Mouse (Mus musculus): ENCODE data around the gene Triobp. TPM values are rescaled to one million over a fixed set of nuclear protein-coding genes. Genes with fewer than 3 reads are reported as not detected.

Gene Triobp
- polyA plus RNA-seq, 1 experiment from 2014 or later = 47.9 TPM

DNA sequence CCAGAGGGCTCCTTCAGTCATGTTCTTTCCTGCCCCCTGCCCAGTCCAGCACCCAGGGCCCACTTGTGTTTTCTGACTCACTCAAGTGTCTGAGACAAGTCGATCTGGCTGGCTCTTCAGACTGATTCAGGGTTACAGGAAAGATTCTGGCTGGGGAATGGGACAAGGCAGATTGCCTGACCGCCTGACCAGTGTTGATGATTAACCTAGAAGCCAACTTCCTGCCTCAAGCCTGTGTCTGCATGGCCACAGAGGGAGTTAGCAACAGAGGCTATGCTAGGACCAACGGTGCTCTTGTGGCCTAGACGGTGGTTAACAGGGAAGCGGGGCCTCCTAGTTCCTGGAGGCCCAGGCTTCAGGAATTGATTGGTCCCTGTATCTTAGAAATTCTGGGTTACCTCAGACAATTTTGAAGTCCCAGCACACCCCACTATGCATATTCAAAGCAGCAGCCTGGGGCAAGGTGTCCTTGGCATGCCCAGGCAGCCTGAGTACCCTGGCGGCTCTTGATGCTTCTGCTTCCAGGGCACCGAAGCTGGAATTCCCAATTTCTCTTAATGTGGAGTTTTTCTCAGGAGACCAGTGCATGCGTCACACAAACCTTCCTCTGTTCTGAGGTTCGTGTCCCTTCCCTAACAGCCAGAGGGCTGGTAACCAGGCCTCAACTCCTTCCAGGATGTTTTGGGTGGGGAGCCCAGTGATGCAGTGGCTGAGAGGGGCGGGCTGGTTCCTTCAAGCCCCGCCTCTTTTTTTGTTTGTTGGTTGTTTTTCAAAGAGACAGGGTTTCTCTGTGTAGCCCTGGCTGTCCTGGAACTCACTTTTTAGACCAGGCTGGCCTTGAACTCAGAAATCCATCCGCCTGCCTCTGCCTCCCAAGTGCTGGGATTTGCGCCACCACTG, 104.2 kb downstream of the Triobp start:
- Histone ChIP-seq H3K27me3 (ENCODE audit: control insufficient read depth, insufficient read depth, low read length) (no peaks in the 10 kb centered on the region), H3K9me3 (ENCODE audit: control insufficient read depth, low read length) (no peaks in the 10 kb centered on the region), H3K36me3 (ENCODE audit: control insufficient read depth, insufficient read depth, low read length) (peaks cover 25% of the 10 kb centered on the region), H3K4me1 (ENCODE audit: control insufficient read depth, insufficient read depth, low read length) (no peaks in the 10 kb centered on the region), H3K27ac (replicated peaks; ENCODE audit: low read depth, low read length) (no peak overlapping the region), H3K4me2 (ENCODE audit: low read depth, severe bottlenecking) (no peak overlapping the region), H3K9ac (ENCODE audit: low read length) (no peak overlapping the region; the same call in 1 of the 2 replicates), H3K4me3 (ENCODE audit: low read depth, low read length) (no peak overlapping the region)
- ATAC-seq (ENCODE audit: insufficient number of reproducible peaks, low FRiP score, low TSS enrichment, low read depth) (no peak), DNase-seq (ENCODE audit: low spot score) (no peak)
- 77% methylated on average over 13 of the region's 13 CpGs for WGBS

DNA sequence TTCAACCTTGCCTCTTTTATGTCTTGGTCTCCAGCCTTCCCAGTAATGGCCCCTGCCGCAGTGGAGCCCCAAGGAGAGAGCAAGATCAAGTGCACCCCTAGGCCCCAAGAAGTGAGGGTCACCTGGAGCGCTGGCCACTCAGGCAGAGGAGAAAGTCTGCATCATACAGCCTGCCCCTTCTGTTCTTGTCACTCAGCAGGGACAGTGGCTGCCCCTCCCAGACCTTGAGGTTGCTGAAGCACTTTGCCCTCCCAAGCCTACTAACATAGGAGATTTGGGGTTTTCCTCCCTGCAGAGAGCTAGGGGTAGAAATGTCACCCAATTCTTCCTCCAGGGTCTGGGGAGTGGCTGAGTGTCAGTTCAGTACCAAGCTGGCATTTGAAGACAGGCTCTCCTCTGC, 104.8 kb downstream of the Triobp start:
- Histone ChIP-seq H3K9me3 (ENCODE audit: control insufficient read depth, low read length) (no peaks in the 10 kb centered on the region), H3K27me3 (ENCODE audit: control insufficient read depth, insufficient read depth, low read length) (no peaks in the 10 kb centered on the region), H3K4me1 (ENCODE audit: control insufficient read depth, insufficient read depth, low read length) (no peaks in the 10 kb centered on the region), H3K4me3 (ENCODE audit: low read depth, low read length) (no peak overlapping the region), H3K4me2 (ENCODE audit: low read depth, severe bottlenecking) (no peak overlapping the region), H3K27ac (replicated peaks; ENCODE audit: low read depth, low read length) (no peak overlapping the region), H3K36me3 (ENCODE audit: control insufficient read depth, insufficient read depth, low read length) (peaks cover 25% of the 10 kb centered on the region), H3K9ac (ENCODE audit: low read length) (no peak overlapping the region)
- ATAC-seq (ENCODE audit: insufficient number of reproducible peaks, low FRiP score, low TSS enrichment, low read depth) = no peak
- DNase-seq (ENCODE audit: low spot score) = no peak
- WGBS = 74% methylated on average over 2 of the region's 2 CpGs

Small RNA genes within 50 kb of the gene (microRNA-seq; reads per million reads assigned to microRNA genes)
- gene Mir6956 = 1.5 reads per million

Other genes with a start within 250 kb of the Triobp start
- not detected in 2 replicates for gene Elfn2, start 229.0 kb upstream of the Triobp start, polyA plus RNA-seq (2014; fragmentation: Nextera tagmentation; extraction: Ambion mirVana)
- gene Mfng, start 174.2 kb upstream of the Triobp start, polyA plus RNA-seq (2014; fragmentation: Nextera tagmentation; extraction: Ambion mirVana) = 5.3 and 7.5 TPM in 2 replicates
- 3.4 and 3.5 TPM in 2 replicates for gene Card10, start 144.7 kb upstream of the Triobp start, polyA plus RNA-seq (2014; fragmentation: Nextera tagmentation; extraction: Ambion mirVana)
- 11.2 and 12.6 TPM in 2 replicates for gene Cdc42ep1, start 105.1 kb upstream of the Triobp start, polyA plus RNA-seq (2014; fragmentation: Nextera tagmentation; extraction: Ambion mirVana)
- gene Lgals2, start 92.2 kb upstream of the Triobp start, polyA plus RNA-seq (2014; fragmentation: Nextera tagmentation; extraction: Ambion mirVana) = not detected in 2 replicates
- gene Gga1, start 70.5 kb upstream of the Triobp start, polyA plus RNA-seq (2014; fragmentation: Nextera tagmentation; extraction: Ambion mirVana) = 30.9 and 32.7 TPM in 2 replicates
- gene Gm49510, start 48.1 kb upstream of the Triobp start, polyA plus RNA-seq (2014; fragmentation: Nextera tagmentation; extraction: Ambion mirVana) = 0.92 and 1.0 TPM in 2 replicates
- 45.0 and 50.9 TPM in 2 replicates for gene Sh3bp1, start 48.0 kb upstream of the Triobp start, polyA plus RNA-seq (2014; fragmentation: Nextera tagmentation; extraction: Ambion mirVana)
- gene Pdxp, start 33.8 kb upstream of the Triobp start, polyA plus RNA-seq (2014; fragmentation: Nextera tagmentation; extraction: Ambion mirVana) = 38.2 and 39.6 TPM in 2 replicates
- 567 and 570 TPM in 2 replicates for gene Lgals1, start 21.0 kb upstream of the Triobp start, polyA plus RNA-seq (2014; fragmentation: Nextera tagmentation; extraction: Ambion mirVana)
- gene Nol12, start 12.8 kb upstream of the Triobp start, polyA plus RNA-seq (2014; fragmentation: Nextera tagmentation; extraction: Ambion mirVana) = 72.7 and 76.3 TPM in 2 replicates
- gene H1f0, start 80.7 kb downstream of the Triobp start, polyA plus RNA-seq (2014; fragmentation: Nextera tagmentation; extraction: Ambion mirVana) = 271 and 369 TPM in 2 replicates
- not detected in 2 replicates for gene Galr3, start 94.2 kb downstream of the Triobp start, polyA plus RNA-seq (2014; fragmentation: Nextera tagmentation; extraction: Ambion mirVana)
- 56.7 and 63.2 TPM in 2 replicates for gene Ankrd54, start 115.2 kb downstream of the Triobp start, polyA plus RNA-seq (2014; fragmentation: Nextera tagmentation; extraction: Ambion mirVana)
- gene Eif3l, start 127.5 kb downstream of the Triobp start, polyA plus RNA-seq (2014; fragmentation: Nextera tagmentation; extraction: Ambion mirVana) = 275 and 280 TPM in 2 replicates
- 7.8 and 8.1 TPM in 2 replicates for gene Micall1, start 161.2 kb downstream of the Triobp start, polyA plus RNA-seq (2014; fragmentation: Nextera tagmentation; extraction: Ambion mirVana)
- gene Polr2f, start 193.3 kb downstream of the Triobp start, polyA plus RNA-seq (2014; fragmentation: Nextera tagmentation; extraction: Ambion mirVana) = 354 and 385 TPM in 2 replicates
- 4.5 and 5.1 TPM in 2 replicates for gene 1700088E04Rik, start 193.5 kb downstream of the Triobp start, polyA plus RNA-seq (2014; fragmentation: Nextera tagmentation; extraction: Ambion mirVana)
- 3.5 and 3.9 TPM in 2 replicates for gene Sox10, start 217.5 kb downstream of the Triobp start, polyA plus RNA-seq (2014; fragmentation: Nextera tagmentation; extraction: Ambion mirVana)